Mouse (Mus musculus) stomach, embryonic 16.5 days (tissue): Measurements from ENCODE around the gene Chkb. TPM values are rescaled to one million over a fixed set of nuclear protein-coding genes. Genes with fewer than 3 reads are reported as not detected.
A peak's percentile ranks its signal among the peaks of the same experiment; 100 is the strongest.

ENCODE experiments used
- ATAC-seq: fragments of 200-750 bp; cut with Nextera tagmentation; 2 replicates; pipeline ENCODE4 v1.8.0; 2017; ENCODE audit warnings: moderate number of reproducible peaks, moderate TSS enrichment; ENCODE audit not compliant: insufficient read depth, low FRiP score
- H3K27ac ChIP-seq: fragments of 300-500 bp; sonication (generic); 2 replicates; pipeline ENCODE4 v1.5.1; 2014; ENCODE audit warnings: low read length
- H3K27me3 ChIP-seq: fragments of 300-500 bp; sonication (generic); 2 replicates; pipeline ENCODE4 v1.6.1; 2014; ENCODE audit warnings: low read length, control low read depth, mixed read lengths; ENCODE audit not compliant: control insufficient read depth, insufficient read depth
- H3K36me3 ChIP-seq: fragments of 300-500 bp; sonication (generic); 2 replicates; pipeline ENCODE4 v1.6.1; 2014; ENCODE audit warnings: low read length; ENCODE audit not compliant: control insufficient read depth, insufficient read depth
- H3K4me1 ChIP-seq: fragments of 300-500 bp; sonication (generic); 2 replicates; pipeline ENCODE4 v1.6.1; 2014; ENCODE audit warnings: low read length, control low read depth, mixed read lengths; ENCODE audit not compliant: control insufficient read depth, insufficient read depth
- H3K4me2 ChIP-seq: fragments of 300-500 bp; sonication (generic); 2 replicates; pipeline ENCODE4 v1.6.1; 2014; ENCODE audit warnings: low read depth, low read length, mixed read lengths
- H3K4me3 ChIP-seq: fragments of 300-500 bp; sonication (generic); replicated peaks from 2 replicates; pipeline ENCODE4 v1.5.1; 2014; ENCODE audit warnings: mild to moderate bottlenecking, low read length
- H3K9ac ChIP-seq: fragments of 300-500 bp; sonication (generic); 2 replicates; pipeline ENCODE4 v1.6.1; 2014; ENCODE audit warnings: low read length
- H3K9me3 ChIP-seq: fragments of 300-500 bp; sonication (generic); replicated peaks from 2 replicates; pipeline ENCODE4 v1.6.1; 2016; ENCODE audit warnings: low read length, control low read depth; ENCODE audit not compliant: control insufficient read depth
- WGBS: fragments of 180-500 bp; shearing (Covaris S2); extraction: QIAGEN DNeasy Blood & Tissue Kit; methylation state at CpG from one replicate; pipeline ENCODE4 v1.1.7; 2014; 5-methylcytosine and 5-hydroxymethylcytosine counted together
- polyA plus RNA-seq: library from polyadenylated mRNA; unstranded; fragments of >200 nt; fragmentation: Nextera tagmentation; extraction: Ambion mirVana; gene quantifications from 2 replicates; pipeline ENCODE4 v1.2.1, GENCODE M21; 2015

Chkb gene
- 42.2 and 49.2 TPM in 2 replicates for polyA plus RNA-seq

DNA sequence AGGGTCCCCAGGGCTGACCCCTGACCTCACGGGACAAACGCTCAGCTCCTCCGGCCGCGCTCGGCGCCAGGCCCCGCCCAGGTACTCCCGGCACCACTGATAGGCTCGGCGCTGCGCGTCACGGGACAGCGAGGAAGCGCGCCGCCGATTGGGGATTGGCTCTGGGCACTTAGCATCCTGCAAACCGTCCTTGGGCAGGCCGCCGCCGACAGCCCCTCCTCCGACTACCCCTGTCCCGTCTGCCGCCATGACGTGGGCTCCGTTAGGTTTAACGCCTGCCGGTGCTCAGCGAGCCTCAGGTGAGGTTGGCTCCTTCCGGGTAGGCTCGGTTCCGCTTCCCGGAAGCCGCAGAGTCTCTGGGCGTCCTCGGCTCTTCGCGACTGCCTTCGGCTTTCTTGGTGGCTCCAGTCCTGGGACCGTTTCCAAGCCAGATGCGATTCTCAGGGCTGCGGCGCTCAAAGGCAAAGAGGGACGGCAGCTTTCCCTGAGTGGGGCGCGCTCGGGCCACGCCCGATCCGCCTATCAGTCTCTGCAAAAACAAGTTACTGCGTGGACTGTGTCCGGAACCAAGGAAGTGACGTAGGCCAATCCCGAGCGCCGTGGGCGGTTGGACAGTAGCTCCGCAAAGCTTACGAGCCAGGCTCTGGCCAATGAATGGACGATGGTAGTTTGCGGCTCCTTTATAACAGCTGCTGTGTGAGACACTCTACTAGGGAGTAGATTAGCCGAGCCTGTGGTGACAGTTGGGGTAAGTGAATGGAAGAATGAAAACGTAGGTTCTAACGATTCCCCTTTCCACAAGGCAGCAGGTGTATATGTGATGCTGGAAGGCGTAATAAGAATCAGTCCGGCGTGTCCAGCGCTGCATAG is at the start of gene Chkb, which contains the start of the genes C730034F03Rik and Gm44502:
Chkb (minus strand) TSS at position 557 of the 870 bp plus-strand sequence.
C730034F03Rik (plus strand) TSS at position 238 of the 870 bp plus-strand sequence.
Gm44502 (minus strand) TSS at position 345 of the 870 bp plus-strand sequence.
- Histone ChIP-seq H3K4me1 (peaks cover 7% of the 10 kb centered on the region; the same call in 1 of the 2 replicates), H3K9me3 (no peaks in the 10 kb centered on the region), H3K36me3 (0 out of 2 replicates have a peak, but pooled peaks cover 5% of the 10 kb centered on the region), H3K4me2 (peak within 1 kb of the TSS; percentile 70), H3K27me3 (no peaks in the 10 kb centered on the region), H3K27ac (peak within 1 kb of the TSS; percentile 97), H3K4me3 (peak within 1 kb of the TSS; percentile 92), H3K9ac (peak within 1 kb of the TSS; percentile 82)
- peak; percentile 95 for ATAC-seq
- under 1% methylated on average over 70 of the region's 70 CpGs for WGBS

DNA sequence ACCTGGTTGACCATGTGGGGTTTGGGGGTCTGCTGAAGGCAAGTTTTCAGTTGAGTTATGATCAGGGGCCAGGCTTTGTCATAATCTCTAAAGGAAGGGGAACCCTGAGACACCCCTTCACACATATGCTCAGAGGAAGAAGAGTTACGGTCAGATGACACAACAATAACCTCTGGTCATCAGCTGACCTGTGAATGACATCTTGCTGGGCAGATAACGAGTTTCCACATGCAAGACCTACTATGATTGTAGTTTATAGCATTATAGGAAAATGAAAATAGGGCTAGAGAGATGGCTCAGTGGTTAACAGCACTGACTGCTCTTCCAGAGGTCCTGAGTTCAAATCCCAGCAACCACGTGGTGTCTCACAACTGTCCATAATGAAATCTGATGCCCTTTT is 48.9 kb upstream of the Chkb start:
- Histone ChIP-seq H3K4me3 (no peak overlapping the region), H3K9ac (no peak overlapping the region), H3K36me3 (no peaks in the 10 kb centered on the region), H3K27me3 (no peaks in the 10 kb centered on the region), H3K4me2 (no peak overlapping the region), H3K27ac (no peak overlapping the region), H3K4me1 (peaks cover 17% of the 10 kb centered on the region), H3K9me3 (no peaks in the 10 kb centered on the region)
- no peak for ATAC-seq
- 77% methylated on average over 3 of the region's 3 CpGs for WGBS

DNA sequence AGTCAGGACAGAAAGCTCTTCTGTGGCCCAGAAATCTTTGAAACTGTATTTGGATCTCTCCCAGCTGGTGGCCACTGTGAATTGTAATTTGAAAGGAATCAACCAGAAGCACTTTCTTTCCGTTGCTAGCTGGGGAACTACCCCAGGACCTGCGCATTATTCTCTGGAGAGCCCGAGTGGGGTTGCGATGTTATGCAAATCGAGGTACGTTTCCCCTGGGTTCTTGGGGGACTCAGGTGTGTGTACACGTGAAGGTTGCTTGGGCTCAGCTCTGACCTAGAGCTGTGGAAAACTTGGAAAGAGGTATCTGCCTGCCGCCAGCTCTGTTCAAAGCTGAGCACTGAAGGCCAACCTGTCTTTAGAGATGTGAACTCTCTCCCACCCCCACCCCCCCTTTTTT is 48.1 kb upstream of the Chkb start:
- Histone ChIP-seq H3K36me3 (no peaks in the 10 kb centered on the region), H3K9me3 (no peaks in the 10 kb centered on the region), H3K27me3 (no peaks in the 10 kb centered on the region), H3K27ac (no peak overlapping the region), H3K4me1 (peaks cover 17% of the 10 kb centered on the region), H3K9ac (no peak overlapping the region; the same call in 1 of the 2 replicates), H3K4me2 (no peak overlapping the region), H3K4me3 (no peak overlapping the region)
- 57% methylated on average over 8 of the region's 8 CpGs for WGBS
- no peak for ATAC-seq

DNA sequence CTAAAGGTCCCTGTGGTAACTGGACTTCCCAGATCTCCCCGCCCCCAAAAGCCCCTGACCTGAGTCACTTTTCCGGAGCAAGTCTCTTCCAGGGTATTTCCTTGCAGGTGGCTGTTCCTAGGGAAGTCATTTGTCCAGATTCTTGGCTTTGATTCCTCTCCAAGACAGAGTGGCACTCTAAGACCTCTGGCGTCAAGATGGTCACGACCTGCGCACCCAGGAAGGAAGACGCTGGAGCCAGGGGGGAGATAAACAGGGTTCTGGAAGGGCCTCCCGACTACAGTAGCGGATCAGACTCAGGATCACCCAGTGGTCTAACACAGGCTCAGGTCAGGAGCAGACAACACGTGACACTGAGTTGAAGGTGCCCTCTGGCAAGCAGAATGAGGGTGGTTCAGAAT is 47.4 kb upstream of the Chkb start, which contains the start of gene Arsa:
Arsa (minus strand) TSS at position 335 of the 401 bp plus-strand sequence.
- no peak for ATAC-seq
- peak within 1 kb of the TSS; percentile 86 for H3K9ac ChIP-seq
- H3K27me3 ChIP-seq: no peaks in the 10 kb centered on the region
- no peaks in the 10 kb centered on the region for H3K36me3 ChIP-seq
- peak within 1 kb of the TSS; percentile 65 for H3K4me3 ChIP-seq
- peaks cover 17% of the 10 kb centered on the region for H3K4me1 ChIP-seq
- H3K9me3 ChIP-seq: no peaks in the 10 kb centered on the region
- WGBS: 27% methylated on average over 9 of the region's 9 CpGs
- peak within 1 kb of the TSS; percentile 88 for H3K27ac ChIP-seq
- H3K4me2 ChIP-seq: peak within 1 kb of the TSS; percentile 99

DNA sequence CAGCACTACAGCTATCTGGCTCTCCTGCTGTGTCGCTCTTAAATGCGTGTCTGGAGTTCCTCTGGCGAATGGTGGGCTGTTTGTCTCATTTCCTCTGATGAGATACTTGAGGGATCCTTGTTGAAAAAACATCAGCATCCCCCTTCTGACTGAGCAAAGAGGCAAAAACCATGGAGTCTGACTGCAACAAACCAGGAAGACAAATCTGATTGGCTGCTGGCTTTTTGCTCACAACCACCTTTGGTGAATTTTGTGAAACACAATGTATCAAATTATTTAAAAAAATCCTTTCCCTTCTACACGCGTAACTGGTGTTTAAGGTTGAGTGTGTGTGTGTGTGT is 46.7 kb upstream of the Chkb start:
- Histone ChIP-seq H3K36me3 (no peaks in the 10 kb centered on the region), H3K4me3 (peak overlapping the region; percentile 65), H3K27ac (peak overlapping the region; percentile 88), H3K9ac (peak overlapping the region; percentile 86), H3K27me3 (no peaks in the 10 kb centered on the region), H3K4me1 (peaks cover 17% of the 10 kb centered on the region), H3K4me2 (peak overlapping the region; percentile 99), H3K9me3 (no peaks in the 10 kb centered on the region)
- 4% methylated on average over 5 of the region's 5 CpGs for WGBS
- ATAC-seq: no peak; the same call in 1 of the 2 replicates

DNA sequence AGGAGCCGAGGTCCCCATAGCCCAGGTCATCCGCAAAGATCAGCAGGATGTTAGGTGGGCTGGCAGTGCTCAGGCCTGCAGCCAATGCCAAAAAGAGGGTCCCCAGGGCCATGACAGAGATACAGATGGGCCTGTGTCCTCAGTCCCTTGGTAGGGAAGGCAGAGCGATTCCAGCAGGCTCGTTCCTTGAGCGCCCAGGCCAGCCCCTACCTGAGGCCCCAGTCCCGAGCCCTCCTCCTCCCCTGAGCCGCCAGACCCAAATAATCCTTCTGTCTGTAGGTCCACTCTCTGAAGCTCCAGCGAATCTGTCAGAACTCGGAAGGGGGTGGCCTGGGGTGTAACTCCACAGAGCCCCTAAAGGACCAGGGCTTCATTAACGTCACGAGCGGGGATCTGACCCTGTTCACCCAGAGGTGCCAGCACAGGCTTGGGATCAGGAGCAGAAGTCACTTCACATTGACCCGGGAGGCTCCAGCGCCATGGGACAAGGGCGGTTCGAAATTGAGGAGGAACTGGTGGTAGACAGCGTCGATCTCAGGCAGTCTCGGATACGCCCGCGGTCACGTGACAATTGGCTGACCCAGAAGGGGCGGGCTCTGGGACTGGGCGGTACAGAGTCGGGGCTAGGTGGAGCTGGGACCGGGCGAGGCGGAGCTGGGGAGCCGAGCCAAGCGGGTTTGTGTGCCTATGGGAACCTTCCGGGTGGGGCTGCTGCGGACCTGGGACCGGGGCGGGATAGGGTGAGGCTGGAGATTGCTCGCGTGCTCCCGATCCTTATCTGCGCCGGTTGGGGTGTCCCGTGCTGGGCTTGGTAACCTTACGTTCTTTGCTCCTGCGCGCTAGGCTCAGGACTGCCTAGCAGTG is 46.1 kb upstream of the Chkb start:
- Histone ChIP-seq H3K4me1 (peaks cover 17% of the 10 kb centered on the region), H3K27me3 (no peaks in the 10 kb centered on the region), H3K9me3 (no peaks in the 10 kb centered on the region), H3K4me3 (peak overlapping the region; percentile 65), H3K27ac (peak overlapping the region; percentile 88), H3K36me3 (no peaks in the 10 kb centered on the region), H3K4me2 (peak overlapping the region; percentile 99), H3K9ac (peak overlapping the region; percentile 86)
- peak; percentile 97 for ATAC-seq
- 9% methylated on average over 44 of the region's 44 CpGs for WGBS

DNA sequence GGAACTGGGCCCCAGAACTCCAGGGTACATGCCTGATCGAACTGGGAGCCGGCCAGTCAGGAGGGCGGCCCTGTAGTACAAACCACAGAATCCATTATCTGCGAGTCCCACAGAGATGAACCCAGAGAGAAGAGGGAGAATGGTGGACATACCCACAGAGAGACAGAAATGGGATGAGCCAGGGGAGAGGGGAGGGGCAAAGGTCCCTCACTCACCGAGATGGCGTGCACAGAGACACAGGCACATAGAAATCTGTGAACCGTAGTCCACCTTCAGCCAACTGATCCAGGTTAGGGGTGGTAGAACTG is 45.5 kb upstream of the Chkb start:
- H3K27me3 ChIP-seq: no peaks in the 10 kb centered on the region
- H3K27ac ChIP-seq: no peak overlapping the region
- H3K4me3 ChIP-seq: peak overlapping the region; percentile 65
- H3K4me2 ChIP-seq: peak overlapping the region; percentile 99
- 89% methylated on average over 7 of the region's 7 CpGs for WGBS
- no peaks in the 10 kb centered on the region for H3K9me3 ChIP-seq
- H3K36me3 ChIP-seq: no peaks in the 10 kb centered on the region
- peaks cover 17% of the 10 kb centered on the region for H3K4me1 ChIP-seq
- H3K9ac ChIP-seq: peak overlapping the region; percentile 86; the same call in 1 of the 2 replicates
- no peak for ATAC-seq

DNA sequence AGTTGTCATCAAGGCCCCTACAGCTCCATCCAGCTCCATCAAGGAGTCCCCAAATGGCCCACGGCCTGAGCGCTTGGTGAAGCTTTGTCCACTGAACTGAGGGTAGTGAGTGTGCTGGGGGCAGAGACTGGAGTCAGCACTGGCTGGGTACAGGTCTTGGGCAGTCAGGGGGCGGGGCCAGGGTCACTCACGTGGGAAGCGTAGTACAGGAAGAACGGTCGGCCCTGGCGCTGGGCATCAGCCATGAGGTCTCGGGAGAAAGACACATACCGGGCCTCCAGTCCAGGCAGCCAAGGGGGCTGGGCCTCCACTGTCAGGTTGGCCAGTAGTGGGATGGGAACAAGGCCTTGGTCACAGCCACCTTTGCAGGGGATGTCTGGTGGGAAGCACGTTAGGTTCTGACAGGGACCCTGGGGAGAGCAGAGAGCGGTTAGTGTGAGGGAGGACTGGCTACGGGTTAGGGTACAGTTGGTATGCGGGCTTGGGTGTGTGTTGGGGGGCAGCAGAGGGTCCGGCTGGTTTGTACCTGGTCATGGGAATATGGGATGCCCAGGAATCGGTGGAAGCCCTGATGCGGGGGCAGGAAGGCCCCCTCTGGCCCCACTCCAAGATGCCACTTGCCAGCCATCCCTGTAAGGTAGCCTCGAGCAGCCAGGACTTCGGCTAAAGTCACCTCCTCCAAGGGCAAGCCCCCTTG is 45.0 kb upstream of the Chkb start:
- H3K9me3 ChIP-seq: no peaks in the 10 kb centered on the region
- no peak overlapping the region for H3K9ac ChIP-seq
- no peak overlapping the region for H3K27ac ChIP-seq
- no peaks in the 10 kb centered on the region for H3K27me3 ChIP-seq
- ATAC-seq: no peak
- peak overlapping the region; percentile 99; the same call in 1 of the 2 replicates for H3K4me2 ChIP-seq
- WGBS: 89% methylated on average over 19 of the region's 19 CpGs
- H3K4me3 ChIP-seq: no peak overlapping the region
- H3K36me3 ChIP-seq: no peaks in the 10 kb centered on the region
- H3K4me1 ChIP-seq: peaks cover 17% of the 10 kb centered on the region
